Mouse (Mus musculus) kidney, postnatal 36 days (tissue): ENCODE measurements around the gene Ccdc152.
A peak's percentile ranks its signal among the peaks of the same experiment; 100 is the strongest.

Source experiments
- DNase-seq, 2 experiments: peaks; one replicate each; pipeline ENCODE4 v3.0.0; 2021 to 2022; ENCODE audit warnings: mixed read lengths in 2 of 2

Gene Ccdc152

DNA sequence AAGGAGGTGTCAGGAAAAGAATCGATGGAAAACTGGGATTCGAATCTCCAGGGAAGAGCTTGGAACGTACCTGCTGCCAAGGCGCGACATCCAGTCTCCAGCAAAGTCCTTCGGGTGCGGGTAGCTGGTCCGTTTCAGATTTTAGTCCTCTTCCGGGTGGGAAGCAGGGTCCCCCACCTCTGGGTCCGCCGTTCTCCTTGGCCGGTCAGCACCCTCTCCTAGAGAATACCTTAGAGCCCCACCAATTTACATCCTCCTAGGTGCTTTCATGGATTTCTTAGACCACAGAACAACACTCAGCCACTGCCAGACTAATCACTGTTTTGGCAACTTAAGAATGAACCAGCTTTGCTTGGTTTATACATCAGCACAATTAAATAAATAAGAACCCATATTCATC is at the start of gene Ccdc152:
TSS of gene Ccdc152 (minus strand) at position 101 of the 400 bp plus-strand sequence.
- no peak for DNase-seq

- no peak for DNase-seq
Observed at GRCm38 (mm10) chr15:3349306-3350064, 46.2 kb upstream of the Ccdc152 start.

GRCm38 (mm10) chr15:3346682-3347081 is 43.4 kb upstream of the Ccdc152 start:
- DNase-seq: no peak

DNA sequence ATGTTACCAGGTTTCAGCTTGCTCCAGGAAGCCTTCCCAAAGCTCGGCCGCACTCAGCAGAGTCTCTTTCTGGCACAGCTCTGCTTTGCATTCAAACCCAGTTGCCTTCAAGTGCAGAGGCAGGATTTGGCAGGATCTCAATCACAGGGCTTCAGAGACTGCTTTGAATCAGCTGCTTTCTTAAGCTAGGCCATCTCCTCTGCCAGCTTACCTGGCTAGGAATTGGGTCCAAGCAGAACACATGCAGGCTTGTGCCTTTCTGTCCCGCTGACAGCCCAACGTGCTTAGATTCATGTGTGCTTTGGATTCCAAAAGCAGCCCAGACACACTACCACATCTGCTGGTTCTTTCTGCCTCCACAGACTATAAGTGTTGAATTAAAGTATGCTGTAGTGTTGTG is 41.2 kb upstream of the Ccdc152 start:
- no peak for DNase-seq

- DNase-seq: no peak
Observed at GRCm38 (mm10) chr15:3341806-3342582, 38.7 kb upstream of the Ccdc152 start.

GRCm38 (mm10) chr15:3339847-3340246 is 36.5 kb upstream of the Ccdc152 start:
- no peak for DNase-seq

DNA sequence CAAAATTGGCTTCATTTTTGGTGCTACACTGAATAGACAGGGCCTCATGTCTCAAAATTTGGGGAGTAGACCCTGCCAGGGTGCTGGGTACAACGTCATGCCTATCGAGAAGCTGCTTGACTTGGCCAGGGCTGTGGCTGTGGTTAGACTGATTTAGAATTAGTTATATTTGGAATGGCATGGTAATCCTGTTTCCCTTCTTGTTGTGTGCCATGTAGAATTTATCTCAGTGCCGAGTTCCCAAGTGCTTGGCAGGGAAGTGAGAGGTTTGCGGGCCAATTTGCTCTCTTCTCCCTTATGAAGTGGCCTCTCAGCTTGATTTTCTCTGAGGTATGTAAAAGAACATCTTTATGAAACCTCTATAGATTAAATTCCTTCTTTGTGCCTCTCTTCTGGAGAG is 29.2 kb upstream of the Ccdc152 start:
- no peak for DNase-seq

- no peak for DNase-seq
Observed at GRCm38 (mm10) chr15:3331813-3332212, 28.5 kb upstream of the Ccdc152 start.

GRCm38 (mm10) chr15:3330291-3330690 is 27.0 kb upstream of the Ccdc152 start:
- DNase-seq: peak in 1 of 2 experiments; percentile 11

DNA sequence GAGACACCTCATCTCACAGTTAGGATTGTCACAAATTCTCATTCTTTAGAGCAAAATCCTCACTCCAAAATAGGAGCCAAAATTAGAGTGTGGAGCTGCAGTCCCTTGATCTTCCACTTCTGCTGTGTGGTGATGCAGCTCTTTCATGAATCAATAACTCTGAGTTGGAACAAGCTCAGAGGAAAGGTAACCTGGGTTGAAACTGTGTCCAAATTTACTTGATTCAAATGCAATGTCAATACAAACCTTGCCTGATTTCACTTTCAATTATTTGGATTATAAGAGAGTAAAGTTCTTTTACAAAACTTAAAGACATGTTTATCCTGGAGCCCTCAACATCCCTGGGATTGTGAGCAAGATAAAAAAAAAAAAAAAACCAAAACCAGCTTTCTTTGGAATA is 19.7 kb upstream of the Ccdc152 start:
- no peak for DNase-seq

- no peak for DNase-seq
Observed at GRCm38 (mm10) chr15:3319929-3320328, 16.6 kb upstream of the Ccdc152 start.

DNA sequence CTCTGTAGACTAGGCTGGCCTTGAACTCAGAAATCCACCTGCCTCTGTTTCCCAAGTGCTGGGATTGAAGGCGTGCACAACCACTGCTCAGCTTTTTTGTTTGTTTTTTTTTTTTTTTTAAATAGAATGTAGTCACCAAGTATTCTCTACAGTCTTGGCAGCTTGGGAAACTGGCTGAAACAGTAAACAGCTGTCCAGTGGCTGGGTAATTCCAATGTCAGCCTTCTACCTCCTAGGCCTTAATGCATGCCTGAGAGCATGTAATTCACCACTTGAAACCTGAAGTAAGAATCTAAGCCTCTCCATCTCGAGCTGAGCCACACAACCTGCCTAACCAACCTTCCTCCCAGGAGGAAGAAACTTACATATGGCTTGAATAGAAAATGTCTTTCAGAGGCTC is 13.3 kb upstream of the Ccdc152 start:
- no peak for DNase-seq

- peak in 1 of 2 experiments; percentile 20 for DNase-seq
Observed at GRCm38 (mm10) chr15:3312937-3313336, 9.6 kb upstream of the Ccdc152 start.

DNA sequence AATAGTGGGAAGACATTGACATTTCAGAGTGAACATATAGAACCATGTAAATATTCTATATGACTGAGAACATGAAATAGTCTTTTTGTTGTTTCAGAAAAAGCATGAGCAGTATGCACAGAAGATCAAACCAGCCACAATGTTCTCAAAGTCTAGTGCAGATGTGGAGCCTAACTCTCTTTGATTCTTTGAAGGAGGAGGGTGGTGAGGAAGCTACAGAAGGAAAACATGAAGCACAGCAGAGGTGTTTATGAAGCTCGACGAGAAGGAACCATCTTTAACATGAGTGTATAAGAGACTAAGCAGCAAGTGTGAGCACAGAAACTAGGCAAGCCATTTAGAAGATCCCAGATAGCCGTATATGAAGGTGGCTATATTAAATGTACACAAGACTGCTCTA is 6.5 kb upstream of the Ccdc152 start:
- no peak for DNase-seq

DNA sequence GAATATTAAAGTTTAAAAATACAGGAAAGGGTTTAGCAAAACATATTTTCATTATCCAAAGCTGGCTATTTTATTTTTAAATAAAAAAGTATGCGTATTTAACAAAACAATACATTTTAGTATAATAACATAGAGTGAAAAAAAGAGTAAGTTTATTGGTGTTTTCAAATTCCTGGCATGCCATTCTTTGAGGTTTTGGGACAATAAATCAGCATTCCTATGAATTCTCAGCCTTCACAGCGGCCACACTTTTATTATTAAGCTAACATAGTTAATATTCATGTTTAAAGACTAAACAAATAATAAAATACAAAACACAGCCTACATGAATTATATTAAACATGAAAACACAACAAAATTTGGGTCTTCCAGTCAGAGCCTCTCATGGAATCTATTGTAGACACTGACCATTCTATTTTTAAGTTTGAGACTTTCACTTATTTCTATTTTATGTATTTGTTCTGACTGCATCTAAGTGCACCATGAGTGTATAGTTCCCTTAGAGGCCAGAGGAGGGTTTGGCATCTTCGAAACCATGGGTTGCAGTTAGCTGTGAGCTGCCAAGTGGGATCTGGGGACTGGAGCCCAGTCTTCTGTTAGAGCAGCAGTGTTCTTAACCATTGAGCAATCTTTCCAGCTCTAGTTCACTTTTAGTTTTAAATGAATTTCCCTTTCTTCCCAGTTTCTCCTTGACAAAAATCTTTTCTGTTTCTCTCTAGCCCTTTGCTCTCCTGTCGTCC is 2.8 kb downstream of the Ccdc152 start:
- no peak for DNase-seq

- DNase-seq: no peak
Observed at GRCm38 (mm10) chr15:3297615-3298014, 5.7 kb downstream of the Ccdc152 start.

DNA sequence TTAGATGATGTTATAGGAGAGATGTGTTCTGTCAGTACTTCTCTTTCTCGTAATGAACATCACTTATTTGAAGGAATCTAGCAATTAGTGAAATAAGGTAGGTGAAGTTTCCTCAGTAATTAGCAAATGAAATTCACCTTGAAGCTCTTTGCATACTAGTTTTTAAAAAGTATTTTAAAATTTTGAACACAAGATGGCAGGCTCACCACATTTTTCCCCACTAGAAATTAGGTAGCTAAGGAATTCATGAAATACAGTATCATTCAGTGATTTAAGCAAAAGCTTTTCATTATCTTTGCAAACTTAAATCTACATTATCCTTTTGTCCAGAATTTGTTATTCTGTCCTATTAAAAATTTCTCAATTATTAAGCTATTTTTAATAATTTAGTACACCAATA is 7.3 kb downstream of the Ccdc152 start:
- no peak for DNase-seq

DNA sequence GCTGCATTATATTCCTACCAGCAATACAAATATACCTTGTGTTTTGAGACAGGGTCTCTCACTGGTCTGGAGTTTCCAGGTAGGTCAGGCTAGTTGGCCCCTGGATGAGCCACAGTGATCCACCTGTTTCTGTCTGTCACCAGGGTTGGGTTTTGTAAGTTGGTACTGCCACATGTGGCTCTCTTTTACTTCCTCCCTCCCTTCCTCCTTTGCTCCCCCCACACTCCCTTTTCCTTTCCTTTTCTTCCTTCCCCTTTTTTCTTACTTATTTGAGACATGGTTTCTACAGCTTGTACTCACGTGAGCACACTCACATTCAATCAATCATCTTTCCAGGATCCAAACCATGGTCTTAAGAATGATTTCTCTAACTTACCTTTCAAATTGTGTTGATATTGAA is 9.8 kb downstream of the Ccdc152 start:
- no peak for DNase-seq

GRCm38 (mm10) chr15:3290435-3290834 is 12.9 kb downstream of the Ccdc152 start:
- DNase-seq: no peak

GRCm38 (mm10) chr15:3286032-3286431 is 17.3 kb downstream of the Ccdc152 start:
- DNase-seq: no peak

DNA sequence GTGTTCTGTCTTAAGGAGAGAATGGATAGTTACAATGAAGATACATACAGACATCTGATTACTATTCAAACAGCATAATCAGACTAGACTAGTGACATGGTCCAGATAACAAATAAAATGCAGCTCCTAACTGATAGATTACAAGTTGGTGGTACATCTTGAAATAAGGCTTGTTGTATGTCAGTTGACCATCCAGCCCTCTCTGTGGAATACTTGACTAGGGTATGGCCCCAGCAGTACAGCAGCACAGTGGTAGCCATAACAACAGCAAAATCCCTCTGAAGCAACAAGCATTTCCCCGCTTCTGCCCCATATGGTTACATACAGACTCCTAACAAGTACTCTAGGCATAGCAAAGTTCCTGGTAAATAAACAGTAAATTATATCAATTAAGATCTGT is 21.6 kb downstream of the Ccdc152 start:
- no peak for DNase-seq

DNA sequence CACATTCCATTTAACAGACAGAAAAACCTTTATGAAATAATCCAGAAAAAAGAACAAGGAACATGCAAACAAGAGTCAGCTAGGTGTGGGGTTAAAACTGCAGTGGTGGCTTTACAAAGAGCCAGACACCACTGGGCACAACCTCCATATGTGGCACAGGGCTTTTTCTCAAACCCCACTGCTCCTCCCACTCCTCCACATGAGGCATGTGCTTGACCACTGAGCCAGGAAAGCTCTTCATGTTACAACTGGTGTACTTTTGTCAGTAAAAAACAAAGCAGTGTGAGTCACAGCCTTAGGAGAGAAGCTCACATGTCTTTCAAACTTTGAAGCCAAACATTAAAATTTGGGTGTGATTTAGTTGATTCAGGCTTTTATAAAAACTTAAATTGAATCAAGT is 22.1 kb downstream of the Ccdc152 start:
- no peak for DNase-seq

DNA sequence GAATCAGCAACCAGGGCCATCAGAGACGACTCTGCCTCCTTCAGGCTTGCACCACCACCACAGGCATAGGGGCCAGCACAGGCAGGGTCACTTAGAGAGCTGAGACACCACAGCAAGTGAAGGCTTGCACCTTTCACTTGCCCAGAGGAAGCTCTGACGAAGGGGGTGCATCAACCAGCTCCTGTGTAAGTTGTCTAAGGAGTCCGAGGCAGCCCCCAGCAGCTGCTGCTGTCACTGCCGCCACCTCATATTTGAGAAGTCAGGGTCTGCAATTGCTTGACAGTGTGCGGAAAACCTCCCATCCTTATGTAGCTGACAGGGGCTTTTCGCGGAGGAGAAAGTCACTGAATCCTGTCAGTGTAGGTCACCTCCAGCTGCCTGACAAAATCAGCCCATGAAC is 24.1 kb downstream of the Ccdc152 start:
- DNase-seq: no peak

DNA sequence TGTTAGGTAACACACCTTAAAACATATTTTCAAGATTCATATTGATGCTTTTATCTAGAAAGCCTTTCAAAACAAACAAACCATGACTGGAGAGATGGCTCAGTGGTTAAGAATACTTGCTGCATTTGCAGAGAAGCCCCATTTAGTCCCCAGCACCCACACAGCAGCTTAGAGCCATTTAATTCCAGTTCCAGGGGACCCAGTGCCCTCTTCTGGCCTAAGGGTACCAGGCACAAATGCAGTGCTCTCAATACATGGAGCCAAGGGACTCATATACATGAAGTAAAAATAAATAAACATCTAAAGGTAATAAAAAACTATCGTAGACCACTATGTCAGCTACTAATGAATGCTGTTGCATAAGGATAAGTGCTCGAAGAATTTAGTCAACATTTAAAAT is 25.9 kb downstream of the Ccdc152 start:
- peak in 1 of 2 experiments; percentile 41 for DNase-seq
